Mouse (Mus musculus) heart, adult 2 months (tissue): Measurements from ENCODE around the gene Ciita. TPM values are rescaled to one million over a fixed set of nuclear protein-coding genes. Genes with fewer than 3 reads are reported as not detected.
A peak's percentile ranks its signal among the peaks of the same experiment; 100 is the strongest.

Experiments
- DNase-seq, 2 experiments: peaks; one replicate each; pipeline ENCODE4 v3.0.0; 2021
- H3K27ac ChIP-seq: fragments of 200-600 bp; 2 replicates; pipeline ENCODE4 v1.8.1; 2022
- H3K27me3 ChIP-seq: fragments of 200-500 bp; 2 replicates; pipeline ENCODE4 v1.6.1; 2012; ENCODE audit warnings: mild to moderate bottlenecking, low read length, inconsistent platforms, mixed read lengths; ENCODE audit not compliant: control insufficient read depth, insufficient read depth
- H3K36me3 ChIP-seq: fragments of 200-500 bp; 2 replicates; pipeline ENCODE4 v1.6.1; 2012; ENCODE audit warnings: low read length, inconsistent platforms; ENCODE audit not compliant: control insufficient read depth, insufficient read depth
- H3K4me1 ChIP-seq: fragments of 200-500 bp; 2 replicates; pipeline ENCODE4 v1.6.1; 2011; ENCODE audit warnings: low read length; ENCODE audit not compliant: control insufficient read depth, insufficient read depth
- H3K4me3 ChIP-seq: fragments of 200-600 bp; 2 replicates; pipeline ENCODE4 v1.8.1; 2022
- H3K79me2 ChIP-seq: fragments of 200-500 bp; replicated peaks from 2 replicates; pipeline ENCODE4 v1.6.1; 2012; ENCODE audit warnings: mild to moderate bottlenecking, inconsistent platforms, low read length, moderate library complexity, mixed read lengths; ENCODE audit not compliant: control insufficient read depth, insufficient read depth
- H3K9ac ChIP-seq: fragments of 200-500 bp; 2 replicates; pipeline ENCODE4 v1.6.1; 2012; ENCODE audit warnings: low read depth, mild to moderate bottlenecking, control low read depth, inconsistent platforms, low read length, mixed read lengths
- CTCF ChIP-seq: fragments of 200-600 bp; IDR thresholded peaks from 2 replicates; pipeline ENCODE4 v1.8.1; 2022; ENCODE audit warnings: antibody characterized with exemption, mild to moderate bottlenecking, moderate library complexity
- EP300 ChIP-seq: fragments of 200-500 bp; IDR thresholded peaks from 2 replicates; pipeline ENCODE4 v1.6.1; 2011; ENCODE audit warnings: low read depth, low read length, control low read depth; ENCODE audit not compliant: insufficient read depth
- POLR2A ChIP-seq: fragments of 200-500 bp; IDR thresholded peaks from 2 replicates; pipeline ENCODE4 v1.6.1; 2011; ENCODE audit warnings: mild to moderate bottlenecking, low read depth, low read length, control low read depth; ENCODE audit not compliant: insufficient read depth
- WGBS: fragments of 180-500 bp; shearing (Covaris S2); methylation state at CpG from one replicate; pipeline ENCODE4 v1.1.7; 2018; 5-methylcytosine and 5-hydroxymethylcytosine counted together
- intact Hi-C: fragments of 180-260 bp; cut with DNase I; formaldehyde crosslinking; loops from one replicate; pipeline ENCODE4 v1.15.1; 2025
- polyA plus RNA-seq: library from polyadenylated mRNA; depleted of rRNA; stranded (reverse); fragments of >200 nt; gene quantifications from 2 replicates; pipeline ENCODE4 v1.2.3, GENCODE M21; 2012; rRNA removed
- total RNA-seq, 2 experiments: library from RNA; stranded (reverse); gene quantifications; 2 replicates each; pipeline ENCODE4 v1.2.3; 2021

The Ciita gene
- total and polyA plus RNA-seq, 3 experiments: 0.41 to 2.0 (median 0.50) TPM

- H3K4me1 ChIP-seq: peaks cover 6% of the 10 kb centered on the region
- DNase-seq: no peak
- WGBS: 46% methylated on average over 2 of the region's 2 CpGs
- intact Hi-C loops: loop anchor here (2.0 kb wide), 1 partner anchor 275 kb away; no protein-coding TSS in a partner anchor
- no peak overlapping the region for H3K9ac ChIP-seq
- no peak overlapping the region for H3K4me3 ChIP-seq
- TF ChIP-seq CTCF (peak; percentile 69), POLR2A (no peak), EP300 (no peak)
- peaks cover 4% of the 10 kb centered on the region; the same call in 1 of the 2 replicates for H3K36me3 ChIP-seq
- no peak overlapping the region for H3K27ac ChIP-seq
- H3K27me3 ChIP-seq: no peaks in the 10 kb centered on the region
- H3K79me2 ChIP-seq: no peaks in the 10 kb centered on the region
These were observed 92.0 kb downstream of the Ciita start for GRCm38 (mm10) chr16:10571820-10572219.

- Histone ChIP-seq H3K4me3 (no peak overlapping the region), H3K4me1 (peaks cover 5% of the 10 kb centered on the region), H3K27me3 (no peaks in the 10 kb centered on the region), H3K27ac (no peak overlapping the region), H3K9ac (no peak overlapping the region), H3K79me2 (no peaks in the 10 kb centered on the region), H3K36me3 (peaks cover 4% of the 10 kb centered on the region; the same call in 1 of the 2 replicates)
- TF ChIP-seq CTCF (no peak), POLR2A (no peak), EP300 (no peak)
- WGBS: 51% methylated on average over 2 of the region's 2 CpGs
- DNase-seq: peak in 1 of 2 experiments; percentile 40
- intact Hi-C loops: no loop called here
These were observed 95.1 kb downstream of the Ciita start for GRCm38 (mm10) chr16:10574936-10575335.

- H3K27ac ChIP-seq: no peak overlapping the region
- no peak overlapping the region for H3K9ac ChIP-seq
These were observed 96.1 kb downstream of the Ciita start for GRCm38 (mm10) chr16:10575915-10576314.

DNA sequence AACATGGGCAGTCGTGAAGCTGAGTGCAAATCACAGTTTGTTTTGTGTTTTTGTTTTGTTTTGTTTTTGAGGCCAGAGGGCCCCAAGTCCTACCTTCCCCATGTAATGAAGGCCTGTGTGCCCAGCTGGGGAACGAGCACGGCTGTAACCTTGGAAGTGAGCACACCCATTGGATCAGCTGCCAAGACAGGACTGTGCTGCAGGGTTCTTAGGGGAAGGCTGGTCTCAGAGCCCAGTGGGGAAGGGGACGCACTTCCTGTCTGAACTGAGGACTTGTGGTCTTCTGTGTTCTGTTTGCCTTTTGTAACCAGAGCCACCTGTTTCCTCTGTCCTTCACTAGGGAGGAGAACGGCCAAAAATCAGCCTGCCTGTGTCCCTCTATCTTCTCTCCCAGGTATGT is 97.7 kb downstream of the Ciita start:
- no peaks in the 10 kb centered on the region for H3K36me3 ChIP-seq
- no peak for DNase-seq
- TF ChIP-seq POLR2A: no peak
- TF ChIP-seq EP300: no peak
- no peak for TF ChIP-seq CTCF
- H3K79me2 ChIP-seq: no peaks in the 10 kb centered on the region
- 65% methylated on average over 5 of the region's 5 CpGs for WGBS
- H3K9ac ChIP-seq: no peak overlapping the region
- H3K27ac ChIP-seq: no peak overlapping the region
- H3K4me3 ChIP-seq: no peak overlapping the region
- no peaks in the 10 kb centered on the region for H3K27me3 ChIP-seq
- intact Hi-C loops: no loop called here
- peaks cover 2% of the 10 kb centered on the region; the same call in 1 of the 2 replicates for H3K4me1 ChIP-seq

More at GRCm38 (mm10) chr16:10575915-10576314, 96.1 kb downstream of the Ciita start:
- Histone ChIP-seq H3K36me3 (peaks cover 4% of the 10 kb centered on the region; the same call in 1 of the 2 replicates), H3K79me2 (no peaks in the 10 kb centered on the region), H3K27me3 (no peaks in the 10 kb centered on the region), H3K4me3 (no peak overlapping the region), H3K4me1 (peaks cover 2% of the 10 kb centered on the region)
- TF ChIP-seq EP300 (no peak), CTCF (no peak), POLR2A (no peak)
- intact Hi-C loops: no loop called here
- peak in 1 of 2 experiments; percentile 25 for DNase-seq
- WGBS: 78% methylated on average over 4 of the region's 4 CpGs

Other genes starting within 250 kb of the Ciita start
- 10 to 100 TPM; 33.6 to 34.1 TPM for gene Emp2, start 166.1 kb upstream of the Ciita start, total RNA-seq
- 49.9 and 75.4 TPM in 2 replicates for gene Emp2, start 166.1 kb upstream of the Ciita start, polyA plus RNA-seq
- not detected for gene Tekt5, start 84.6 kb upstream of the Ciita start, total RNA-seq
- 0.12 and 0.18 TPM in 2 replicates for gene Tekt5, start 84.6 kb upstream of the Ciita start, polyA plus RNA-seq
- 1 to 10 TPM; 7.4 to 7.9 TPM for gene Nubp1, start 68.1 kb upstream of the Ciita start, total RNA-seq
- 11.5 and 14.7 TPM in 2 replicates for gene Nubp1, start 68.1 kb upstream of the Ciita start, polyA plus RNA-seq
- under 1 TPM; 0.21 to 0.50 TPM for gene Tvp23a, start 32.7 kb upstream of the Ciita start, total RNA-seq
- gene Tvp23a, start 32.7 kb upstream of the Ciita start, polyA plus RNA-seq: 0.98 and 1.2 TPM in 2 replicates
- gene Dexi, start 63.0 kb downstream of the Ciita start, total RNA-seq: 10 to 100 TPM; 32.1 to 41.1 TPM
- 56.8 and 65.5 TPM in 2 replicates for gene Dexi, start 63.0 kb downstream of the Ciita start, polyA plus RNA-seq
- gene Clec16a, start 65.3 kb downstream of the Ciita start, total RNA-seq: 10 to 100 TPM; 55.4 to 57.5 TPM
- 27.6 and 47.7 TPM in 2 replicates for gene Clec16a, start 65.3 kb downstream of the Ciita start, polyA plus RNA-seq